Mouse (Mus musculus) liver, embryonic 14.5 days (tissue): ENCODE results near the gene Diras2.

ENCODE experiments used
- CTCF ChIP-seq: IDR thresholded peaks from 2 replicates; pipeline ENCODE4 v1.5.1; 2016; ENCODE audit warnings: antibody characterized with exemption, low read depth, control low read depth
- EP300 ChIP-seq: IDR thresholded peaks from 2 replicates; pipeline ENCODE4 v1.6.1; 2016; ENCODE audit warnings: antibody characterized with exemption, low read depth

DNA sequence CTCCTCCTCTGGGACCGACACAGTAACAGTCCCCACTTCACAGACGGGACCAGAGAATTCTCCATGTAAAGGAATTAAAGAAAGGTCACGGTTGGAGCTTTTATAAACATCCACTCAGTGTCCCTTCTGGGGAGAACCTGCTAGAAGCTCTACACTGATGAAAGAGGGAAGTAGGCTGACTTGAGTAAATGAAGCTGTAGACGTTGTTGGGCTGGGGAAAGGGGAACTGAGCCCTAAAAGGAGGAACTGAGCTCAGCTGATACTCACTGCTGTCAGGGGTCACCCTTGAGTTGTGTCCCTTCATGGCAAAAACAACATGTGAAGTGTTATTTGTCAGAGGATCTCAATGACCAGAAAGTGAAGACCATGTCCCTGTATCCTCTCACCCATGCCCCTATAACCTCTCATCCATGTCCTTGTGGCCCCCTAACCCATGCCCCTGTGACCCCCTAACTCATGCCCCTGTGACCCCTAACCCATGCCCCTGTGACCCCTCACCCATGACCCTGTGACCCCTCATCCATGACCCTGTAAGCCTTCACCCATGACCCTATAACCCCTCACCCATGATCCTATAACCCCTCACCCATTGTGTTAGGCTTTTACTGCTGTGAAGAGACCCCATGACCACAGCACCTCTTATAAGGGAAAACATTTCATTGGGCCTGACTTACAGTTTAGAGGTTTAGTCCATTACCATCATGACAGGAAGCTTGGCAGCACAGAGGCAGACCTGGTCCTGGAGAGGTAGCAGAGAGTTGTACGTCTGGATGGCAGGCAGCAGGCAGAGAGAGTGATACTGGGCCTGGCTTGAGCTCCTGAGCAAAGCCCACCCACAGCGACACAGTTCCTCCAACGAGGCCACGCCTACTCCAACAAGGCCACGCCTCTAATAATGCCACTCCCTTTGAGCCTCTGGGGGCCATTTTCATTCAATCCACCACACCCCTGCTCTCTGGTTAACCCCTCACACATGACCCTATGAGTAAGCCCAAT lies 41.7 kb upstream of the Diras2 start:
- TF ChIP-seq CTCF (no peak), EP300 (no peak)
